Mouse (Mus musculus) gastrocnemius, postnatal 14 days (tissue): ENCODE results near the gene Ablim1. TPM values are rescaled to one million over a fixed set of nuclear protein-coding genes. Genes with fewer than 3 reads are reported as not detected.

ENCODE experiments used
- DNase-seq: peaks from one replicate; pipeline ENCODE4 v3.0.0; 2021; ENCODE audit warnings: mixed read lengths
- intact Hi-C: fragments of 180-260 bp; cut with DNase I; formaldehyde crosslinking; loops from one replicate; pipeline ENCODE4 v1.15.1; 2025; ENCODE audit warnings: low total_unique reads
- total RNA-seq, 2 experiments: library from RNA; stranded (reverse); gene quantifications; 2 replicates each; pipeline ENCODE4 v1.2.3; 2021

Ablim1 gene
- total RNA-seq, 2 experiments from 2014 or later = 50.6 to 57.8 TPM

GRCm38 (mm10) chr19:57238461-57238860, 76.3 kb downstream of the Ablim1 start:
- DNase-seq = no peak
- intact Hi-C loops = no loop called here

- intact Hi-C loops = no loop called here
- no peak for DNase-seq
Observed at GRCm38 (mm10) chr19:57237534-57237933, 77.2 kb downstream of the Ablim1 start.

- DNase-seq = no peak
- intact Hi-C loops = no loop called here
Observed at GRCm38 (mm10) chr19:57236647-57237046, 78.1 kb downstream of the Ablim1 start.

- DNase-seq = no peak
- intact Hi-C loops = no loop called here
Observed at GRCm38 (mm10) chr19:57235931-57236330, 78.8 kb downstream of the Ablim1 start.

GRCm38 (mm10) chr19:57230996-57231395, 83.7 kb downstream of the Ablim1 start:
- DNase-seq = no peak
- intact Hi-C loops = no loop called here

GRCm38 (mm10) chr19:57229161-57229560, 85.6 kb downstream of the Ablim1 start:
- intact Hi-C loops = no loop called here
- no peak for DNase-seq

GRCm38 (mm10) chr19:57228576-57228975, 86.1 kb downstream of the Ablim1 start:
- no peak for DNase-seq
- intact Hi-C loops = no loop called here

GRCm38 (mm10) chr19:57224390-57224789, 90.3 kb downstream of the Ablim1 start:
- DNase-seq = no peak
- intact Hi-C loops = no loop called here

- intact Hi-C loops = no loop called here
- no peak for DNase-seq
Observed at GRCm38 (mm10) chr19:57223686-57224085, 91.0 kb downstream of the Ablim1 start.

- DNase-seq = no peak
- intact Hi-C loops = no loop called here
Observed at GRCm38 (mm10) chr19:57222657-57223056, 92.1 kb downstream of the Ablim1 start.

GRCm38 (mm10) chr19:57221684-57222235, 93.0 kb downstream of the Ablim1 start:
- no peak for DNase-seq
- intact Hi-C loops = no loop called here

GRCm38 (mm10) chr19:57219758-57220157, 95.0 kb downstream of the Ablim1 start:
- intact Hi-C loops = no loop called here
- DNase-seq = no peak

- no peak for DNase-seq
- intact Hi-C loops = no loop called here
Observed at GRCm38 (mm10) chr19:57217161-57217560, 97.6 kb downstream of the Ablim1 start.

- DNase-seq = no peak
- intact Hi-C loops = no loop called here
Observed at GRCm38 (mm10) chr19:57215527-57215926, 99.2 kb downstream of the Ablim1 start.

- no peak for DNase-seq
- intact Hi-C loops = no loop called here
Observed at GRCm38 (mm10) chr19:57212406-57212805, 102.3 kb downstream of the Ablim1 start.

GRCm38 (mm10) chr19:57211444-57212111, 103.1 kb downstream of the Ablim1 start:
- peak; percentile 31 for DNase-seq
- intact Hi-C loops = no loop called here

GRCm38 (mm10) chr19:57210924-57211323, 103.8 kb downstream of the Ablim1 start:
- intact Hi-C loops = no loop called here
- DNase-seq = no peak

GRCm38 (mm10) chr19:57204101-57204500, 110.6 kb downstream of the Ablim1 start:
- DNase-seq = peak; percentile 38
- intact Hi-C loops = no loop called here

GRCm38 (mm10) chr19:57202554-57202953, 112.2 kb downstream of the Ablim1 start:
- intact Hi-C loops = no loop called here
- no peak for DNase-seq

GRCm38 (mm10) chr19:57201090-57201483, 113.6 kb downstream of the Ablim1 start:
- DNase-seq = no peak
- intact Hi-C loops = no loop called here

GRCm38 (mm10) chr19:57200477-57201089, 114.1 kb downstream of the Ablim1 start:
- DNase-seq = no peak
- intact Hi-C loops = no loop called here
